Mouse (Mus musculus): ENCODE measurements around the gene Sbsn. TPM values are rescaled to one million over a fixed set of nuclear protein-coding genes. Genes with fewer than 3 reads are reported as not detected.
"Not testable (repeated sequence)": the region's sequence is repeated elsewhere in the genome, so short reads cannot be mapped to it uniquely, and the experiment has no call there.

The Sbsn gene
- total and polyA plus RNA-seq, 3 experiments = 1.5 to 5.7 (median 5.1) TPM

GRCm38 (mm10) chr7:30729396-30730063, 21.7 kb upstream of the Sbsn start, which contains the start of gene Tmem147:
Gene Tmem147 (minus strand): TSS chr7:30729540.
- DNase-seq (ENCODE audit: low spot score) = peak; percentile 95
- TF ChIP-seq GATA2 (IDR thresholded peaks at IDR 0.05; ENCODE audit: borderline replicate concordance, low read depth, low read length) = no peak
- no peak for TF ChIP-seq TAL1 (conservative IDR thresholded peaks at IDR 0.05; ENCODE audit: low read depth, low read length)
- TF ChIP-seq GATA1 (IDR thresholded peaks at IDR 0.05; ENCODE audit: borderline replicate concordance, low read length) = no peak
- no peak for TF ChIP-seq POLR2AphosphoS5 (IDR thresholded peaks at IDR 0.05; ENCODE audit: insufficient replicate concordance, low read depth, low read length)
- TF ChIP-seq CTCF (IDR thresholded peaks at IDR 0.05; ENCODE audit: low read depth, low read length) = no peak
- peaks cover 49% of the 10 kb centered on the region for H3K4me1 ChIP-seq (ENCODE audit: insufficient read depth, low read depth, low read length)
- H3K36me3 ChIP-seq (replicated peaks) = peaks cover 78% of the 10 kb centered on the region
- H3K4me3 ChIP-seq (ENCODE audit: low read depth, low read length) = peak within 1 kb of the TSS; percentile 83
- H3K9me3 ChIP-seq (replicated peaks) = no peaks in the 10 kb centered on the region
- no peaks in the 10 kb centered on the region for H3K27me3 ChIP-seq (ENCODE audit: insufficient read depth, low read length)
- peak; percentile 90 for ATAC-seq (ENCODE audit: extremely low read depth, insufficient number of reproducible peaks, low FRiP score, poor library complexity, severe bottlenecking)

DNA sequence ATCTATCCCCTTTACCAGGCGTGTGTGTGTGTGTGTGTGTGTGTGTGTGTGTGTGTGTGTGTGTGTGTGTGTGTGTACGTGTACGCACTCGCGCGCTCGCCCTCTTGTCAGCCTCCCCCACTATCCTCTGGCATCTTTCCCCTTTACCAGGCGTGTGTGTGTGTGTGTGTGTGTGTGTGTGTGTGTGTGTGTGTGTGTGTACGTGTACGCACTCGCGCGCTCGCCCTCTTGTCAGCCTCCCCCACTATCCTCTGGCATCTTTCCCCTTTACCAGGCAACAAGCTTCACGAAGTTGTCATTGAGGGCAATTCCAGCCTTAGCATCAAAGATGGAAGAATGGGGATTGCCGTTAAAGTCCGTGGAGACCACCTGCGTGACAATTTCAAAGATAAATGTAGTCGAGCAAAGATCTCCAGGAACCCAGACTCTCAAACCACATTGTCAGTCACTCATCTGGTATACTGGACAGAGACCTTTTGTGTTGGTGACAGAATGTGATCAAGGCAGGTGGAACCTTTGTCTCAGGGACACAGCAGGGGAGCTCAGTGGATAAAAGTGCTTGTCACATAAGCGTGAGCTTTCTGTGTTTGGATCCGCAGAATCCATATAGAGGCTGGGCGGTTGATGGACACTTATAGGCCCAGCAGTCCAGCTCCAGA, 21.1 kb upstream of the Sbsn start:
- DNase-seq (ENCODE audit: low spot score); ATAC-seq (ENCODE audit: extremely low read depth, insufficient number of reproducible peaks, low FRiP score, poor library complexity, severe bottlenecking); H3K27me3 ChIP-seq (ENCODE audit: insufficient read depth, low read length); H3K9me3 ChIP-seq (replicated peaks): not testable (repeated sequence)
- Histone ChIP-seq H3K36me3 (replicated peaks) (peaks cover 79% of the 10 kb centered on the region), H3K4me3 (ENCODE audit: low read depth, low read length) (peak overlapping the region; percentile 83), H3K4me1 (ENCODE audit: insufficient read depth, low read depth, low read length) (peaks cover 46% of the 10 kb centered on the region)

GRCm38 (mm10) chr7:30736211-30736610, 15.1 kb upstream of the Sbsn start:
- Histone ChIP-seq H3K4me1 (ENCODE audit: insufficient read depth, low read depth, low read length) (0 out of 2 replicates have a peak, but pooled peaks cover 14% of the 10 kb centered on the region), H3K9me3 (replicated peaks) (no peaks in the 10 kb centered on the region), H3K4me3 (ENCODE audit: low read depth, low read length) (no peak overlapping the region), H3K36me3 (replicated peaks) (peaks cover 82% of the 10 kb centered on the region), H3K27me3 (ENCODE audit: insufficient read depth, low read length) (no peaks in the 10 kb centered on the region)
- ATAC-seq (ENCODE audit: extremely low read depth, insufficient number of reproducible peaks, low FRiP score, poor library complexity, severe bottlenecking) (no peak), DNase-seq (ENCODE audit: low spot score) (no peak)
- no peak for TF ChIP-seq GATA1 (IDR thresholded peaks at IDR 0.05; ENCODE audit: borderline replicate concordance, low read length)
- no peak for TF ChIP-seq GATA2 (IDR thresholded peaks at IDR 0.05; ENCODE audit: borderline replicate concordance, low read depth, low read length)
- no peak for TF ChIP-seq CTCF (IDR thresholded peaks at IDR 0.05; ENCODE audit: low read depth, low read length)

- not testable (repeated sequence) for H3K27me3 ChIP-seq (ENCODE audit: insufficient read depth, low read length); H3K4me1 ChIP-seq (ENCODE audit: insufficient read depth, low read depth, low read length); H3K4me3 ChIP-seq (ENCODE audit: low read depth, low read length); DNase-seq (ENCODE audit: low spot score); H3K9me3 ChIP-seq (replicated peaks); ATAC-seq (ENCODE audit: extremely low read depth, insufficient number of reproducible peaks, low FRiP score, poor library complexity, severe bottlenecking)
- peaks cover 34% of the 10 kb centered on the region for H3K36me3 ChIP-seq (replicated peaks)
Measured at GRCm38 (mm10) chr7:30742570-30742969, 8.7 kb upstream of the Sbsn start.

DNA sequence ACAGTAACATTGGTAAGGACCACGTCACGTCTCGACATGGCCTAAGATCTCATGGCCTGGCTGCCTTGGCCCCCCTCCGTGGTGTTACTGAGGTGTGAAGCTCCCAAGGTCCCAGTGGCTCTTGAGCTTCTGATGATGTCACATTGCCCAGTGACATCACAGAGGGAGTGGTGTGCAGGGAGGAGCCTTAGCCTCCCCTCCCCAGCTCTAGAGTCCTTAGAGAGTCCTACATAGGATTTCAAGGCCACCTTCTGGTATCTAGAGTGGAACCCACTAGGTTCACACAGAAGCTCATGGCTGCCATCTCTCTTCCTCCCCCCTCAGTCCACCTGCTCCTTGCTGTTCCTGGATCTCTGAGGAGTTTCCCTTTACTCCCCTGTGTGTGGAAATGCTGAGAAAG, 7.7 kb upstream of the Sbsn start, which contains the start of gene Gapdhs:
Gene Gapdhs, minus strand, starts transcription at position 65 of the 400 bp plus-strand sequence.
- H3K9me3 ChIP-seq (replicated peaks); DNase-seq (ENCODE audit: low spot score); ATAC-seq (ENCODE audit: extremely low read depth, insufficient number of reproducible peaks, low FRiP score, poor library complexity, severe bottlenecking); H3K4me3 ChIP-seq (ENCODE audit: low read depth, low read length); H3K27me3 ChIP-seq (ENCODE audit: insufficient read depth, low read length); H3K4me1 ChIP-seq (ENCODE audit: insufficient read depth, low read depth, low read length): not testable (repeated sequence)
- H3K36me3 ChIP-seq (replicated peaks) = peaks cover 27% of the 10 kb centered on the region

GRCm38 (mm10) chr7:30744022-30744598, 7.2 kb upstream of the Sbsn start:
- Histone ChIP-seq H3K4me3 (ENCODE audit: low read depth, low read length) (no peak overlapping the region), H3K36me3 (replicated peaks) (peaks cover 27% of the 10 kb centered on the region), H3K27me3 (ENCODE audit: insufficient read depth, low read length) (no peaks in the 10 kb centered on the region), H3K4me1 (ENCODE audit: insufficient read depth, low read depth, low read length) (0 out of 2 replicates have a peak, but pooled peaks cover 5% of the 10 kb centered on the region), H3K9me3 (replicated peaks) (no peaks in the 10 kb centered on the region)
- no peak for TF ChIP-seq CTCF (IDR thresholded peaks at IDR 0.05; ENCODE audit: low read depth, low read length)
- TF ChIP-seq TAL1 (conservative IDR thresholded peaks at IDR 0.05; ENCODE audit: low read depth, low read length) = no peak
- TF ChIP-seq POLR2AphosphoS5 (IDR thresholded peaks at IDR 0.05; ENCODE audit: insufficient replicate concordance, low read depth, low read length) = no peak
- no peak for TF ChIP-seq GATA2 (IDR thresholded peaks at IDR 0.05; ENCODE audit: borderline replicate concordance, low read depth, low read length)
- TF ChIP-seq GATA1 (IDR thresholded peaks at IDR 0.05; ENCODE audit: borderline replicate concordance, low read length) = no peak
- DNase-seq (ENCODE audit: low spot score) (no peak), ATAC-seq (ENCODE audit: extremely low read depth, insufficient number of reproducible peaks, low FRiP score, poor library complexity, severe bottlenecking) (no peak)

Data from G1E (cell line).